Mouse (Mus musculus): ENCODE results near the gene Cxcr4. TPM values are rescaled to one million over a fixed set of nuclear protein-coding genes. Genes with fewer than 3 reads are reported as not detected.

The Cxcr4 gene
- polyA plus RNA-seq, 1 experiment from 2014 or later: 19.4 TPM

- 80% methylated on average over 2 of the region's 2 CpGs for WGBS
Observed at GRCm38 (mm10) chr1:128615459-128615806, 23.3 kb upstream of the Cxcr4 start.

DNA sequence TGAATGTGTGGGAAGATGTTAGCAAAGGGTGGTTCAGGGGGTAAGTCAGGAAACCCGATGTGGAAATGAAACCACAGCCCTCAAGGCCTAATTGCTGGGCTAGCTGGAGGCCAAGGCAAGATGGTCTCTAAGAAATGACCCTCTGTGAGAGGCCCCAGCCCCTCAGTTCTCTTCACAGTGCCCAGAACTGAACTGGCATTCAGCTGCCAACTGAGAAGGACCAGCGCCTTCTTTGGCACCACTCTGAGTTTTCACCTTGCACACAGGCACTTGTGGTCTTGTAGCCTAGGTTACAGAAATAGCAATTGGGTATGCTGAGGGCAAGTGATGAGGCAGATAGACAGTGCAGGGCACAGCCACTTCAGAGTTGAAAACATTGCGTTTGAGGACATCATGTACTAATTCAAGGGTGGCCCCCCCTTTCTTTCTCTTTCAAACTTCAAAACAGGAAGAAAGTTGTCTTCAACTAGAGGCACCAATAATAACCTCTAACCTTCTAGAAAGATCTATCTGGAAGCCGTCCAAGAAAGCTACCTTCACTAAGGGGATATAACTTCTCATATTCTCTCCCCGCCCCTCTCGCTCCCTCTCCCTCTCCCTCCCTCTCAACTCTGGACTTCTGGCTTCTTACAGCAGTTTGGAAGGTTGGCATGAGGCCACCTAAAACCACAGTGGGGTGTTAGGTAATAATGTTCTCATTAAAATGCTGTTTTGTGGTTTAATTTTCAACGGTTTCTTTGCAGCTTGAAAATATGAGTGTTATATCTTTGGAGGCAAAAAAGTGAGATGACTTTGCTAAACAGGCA, 22.8 kb upstream of the Cxcr4 start:
- Histone ChIP-seq H3K27me3 (no peaks in the 10 kb centered on the region), H3K9me3 (no peaks in the 10 kb centered on the region), H3K4me1 (no peaks in the 10 kb centered on the region), H3K4me2 (replicated peaks) (no peak overlapping the region), H3K27ac (replicated peaks) (no peak overlapping the region), H3K4me3 (no peak overlapping the region), H3K36me3 (no peaks in the 10 kb centered on the region), H3K9ac (replicated peaks) (no peak overlapping the region)
- 89% methylated on average over 7 of the region's 7 CpGs for WGBS
- no peak for ATAC-seq (ENCODE audit: low FRiP score, low read depth)

More at GRCm38 (mm10) chr1:128615459-128615806, 23.3 kb upstream of the Cxcr4 start:
- H3K36me3 ChIP-seq: no peaks in the 10 kb centered on the region
- ATAC-seq (ENCODE audit: low FRiP score, low read depth): no peak
- H3K4me3 ChIP-seq: no peak overlapping the region
- H3K9me3 ChIP-seq: no peaks in the 10 kb centered on the region
- H3K4me2 ChIP-seq (replicated peaks): no peak overlapping the region
- no peaks in the 10 kb centered on the region for H3K4me1 ChIP-seq
- no peak overlapping the region for H3K9ac ChIP-seq (replicated peaks)
- H3K27ac ChIP-seq (replicated peaks): no peak overlapping the region
- H3K27me3 ChIP-seq: no peaks in the 10 kb centered on the region

- whole genome bisulfite sequencing: 79% methylated on average over 6 of the region's 6 CpGs
Observed at GRCm38 (mm10) chr1:128608119-128608518, 16.0 kb upstream of the Cxcr4 start.

GRCm38 (mm10) chr1:128607423-128607822, 15.3 kb upstream of the Cxcr4 start:
- no peaks in the 10 kb centered on the region for H3K36me3 ChIP-seq
- H3K9ac ChIP-seq (replicated peaks): no peak overlapping the region
- WGBS: 74% methylated on average over 3 of the region's 3 CpGs
- H3K4me1 ChIP-seq: no peaks in the 10 kb centered on the region
- H3K4me3 ChIP-seq: no peak overlapping the region
- no peak for ATAC-seq (ENCODE audit: low FRiP score, low read depth)
- no peak overlapping the region for H3K4me2 ChIP-seq (replicated peaks)
- no peak overlapping the region for H3K27ac ChIP-seq (replicated peaks)
- no peaks in the 10 kb centered on the region for H3K9me3 ChIP-seq
- H3K27me3 ChIP-seq: no peaks in the 10 kb centered on the region

More at GRCm38 (mm10) chr1:128608119-128608518, 16.0 kb upstream of the Cxcr4 start:
- Histone ChIP-seq H3K4me1 (no peaks in the 10 kb centered on the region), H3K4me2 (replicated peaks) (no peak overlapping the region), H3K9ac (replicated peaks) (no peak overlapping the region), H3K27ac (replicated peaks) (no peak overlapping the region), H3K27me3 (no peaks in the 10 kb centered on the region), H3K4me3 (no peak overlapping the region), H3K36me3 (no peaks in the 10 kb centered on the region), H3K9me3 (no peaks in the 10 kb centered on the region)
- ATAC-seq (ENCODE audit: low FRiP score, low read depth): no peak

GRCm38 (mm10) chr1:128605794-128606193, 13.7 kb upstream of the Cxcr4 start:
- H3K4me1 ChIP-seq: peaks cover 2% of the 10 kb centered on the region; the same call in 1 of the 2 replicates
- no peaks in the 10 kb centered on the region for H3K9me3 ChIP-seq
- H3K27ac ChIP-seq (replicated peaks): no peak overlapping the region
- H3K9ac ChIP-seq (replicated peaks): no peak overlapping the region
- H3K4me3 ChIP-seq: no peak overlapping the region
- ATAC-seq (ENCODE audit: low FRiP score, low read depth): no peak
- H3K4me2 ChIP-seq (replicated peaks): no peak overlapping the region
- H3K27me3 ChIP-seq: no peaks in the 10 kb centered on the region
- no peaks in the 10 kb centered on the region for H3K36me3 ChIP-seq
- 92% methylated on average over 1 of the region's 1 CpGs for WGBS

DNA sequence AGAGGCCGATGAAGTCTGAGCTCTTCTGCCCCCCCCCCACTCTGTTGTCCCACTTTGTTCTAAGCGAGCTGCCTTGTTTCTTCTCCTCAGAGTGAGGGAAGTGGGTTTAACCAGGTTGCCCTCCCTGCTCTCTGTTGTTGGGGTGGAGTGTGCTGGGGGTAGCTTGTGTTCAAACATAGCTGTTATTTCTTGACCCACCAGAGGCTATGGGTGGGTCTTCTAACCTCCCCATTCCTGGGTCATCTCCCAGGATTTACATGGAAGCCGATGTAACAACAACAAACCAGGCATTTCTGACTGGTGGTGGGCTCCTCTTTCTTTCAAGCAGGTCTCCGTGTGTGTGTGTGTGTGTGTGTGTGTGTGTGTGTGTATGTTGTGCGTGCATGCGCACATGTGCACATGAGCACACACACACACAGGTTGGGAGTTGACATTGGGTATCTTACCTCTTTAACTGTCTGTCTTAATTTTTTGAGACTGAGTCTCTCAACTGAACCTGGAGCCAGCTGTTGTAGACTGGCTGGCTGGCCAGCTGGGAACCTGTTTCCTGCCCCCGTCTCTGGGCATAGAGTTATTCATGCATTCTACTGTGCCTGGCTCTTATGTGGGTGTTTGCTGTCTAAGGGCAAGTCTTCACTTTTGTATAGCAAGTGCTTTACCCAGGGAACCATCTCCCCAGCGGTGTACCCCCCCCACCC, 10.7 kb upstream of the Cxcr4 start:
- peaks cover 2% of the 10 kb centered on the region; the same call in 1 of the 2 replicates for H3K4me1 ChIP-seq
- no peak overlapping the region for H3K27ac ChIP-seq (replicated peaks)
- no peaks in the 10 kb centered on the region for H3K36me3 ChIP-seq
- H3K9ac ChIP-seq (replicated peaks): no peak overlapping the region
- no peak overlapping the region for H3K4me3 ChIP-seq
- 80% methylated on average over 8 of the region's 8 CpGs for WGBS
- no peak for ATAC-seq (ENCODE audit: low FRiP score, low read depth)
- H3K9me3 ChIP-seq: no peaks in the 10 kb centered on the region
- H3K27me3 ChIP-seq: no peaks in the 10 kb centered on the region
- no peak overlapping the region for H3K4me2 ChIP-seq (replicated peaks)

DNA sequence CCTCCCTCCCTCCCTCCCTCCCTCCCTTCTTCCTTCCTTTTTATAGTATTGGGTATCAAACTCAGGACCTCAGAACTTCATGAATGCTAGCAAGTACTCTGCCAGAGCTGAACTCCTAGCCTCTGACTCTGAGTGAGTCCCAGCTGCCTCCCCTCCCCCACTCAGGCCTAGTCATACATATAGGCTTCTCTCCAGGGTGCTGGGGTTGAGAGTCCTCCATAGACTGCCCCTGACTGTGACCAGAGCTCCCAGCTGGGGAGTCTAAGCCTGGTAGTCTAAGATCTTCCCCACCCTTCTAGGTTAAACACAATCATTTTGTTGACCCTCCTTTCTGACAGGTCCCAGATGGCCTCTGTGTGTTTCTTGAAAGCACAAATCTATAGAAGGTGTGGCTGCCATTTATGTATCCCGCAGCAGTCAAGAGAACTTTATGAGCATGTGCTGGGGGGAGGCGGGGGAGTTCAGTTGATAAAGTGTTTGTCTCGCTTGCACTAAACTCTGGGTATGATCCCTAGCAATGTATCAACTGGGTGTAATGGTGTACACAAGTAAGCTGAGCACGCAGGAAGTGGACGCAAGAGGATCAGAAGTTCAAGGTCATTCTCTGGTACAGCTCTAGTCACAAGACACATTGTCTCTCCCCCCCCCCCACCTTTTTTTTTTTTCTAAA, 10.1 kb upstream of the Cxcr4 start:
- Histone ChIP-seq H3K4me2 (replicated peaks) (no peak overlapping the region), H3K9me3 (no peaks in the 10 kb centered on the region), H3K27ac (replicated peaks) (no peak overlapping the region), H3K27me3 (no peaks in the 10 kb centered on the region), H3K36me3 (no peaks in the 10 kb centered on the region), H3K4me1 (peaks cover 2% of the 10 kb centered on the region; the same call in 1 of the 2 replicates), H3K4me3 (no peak overlapping the region), H3K9ac (replicated peaks) (no peak overlapping the region)
- no peak for ATAC-seq (ENCODE audit: low FRiP score, low read depth)
- 84% methylated on average over 5 of the region's 5 CpGs for WGBS

DNA sequence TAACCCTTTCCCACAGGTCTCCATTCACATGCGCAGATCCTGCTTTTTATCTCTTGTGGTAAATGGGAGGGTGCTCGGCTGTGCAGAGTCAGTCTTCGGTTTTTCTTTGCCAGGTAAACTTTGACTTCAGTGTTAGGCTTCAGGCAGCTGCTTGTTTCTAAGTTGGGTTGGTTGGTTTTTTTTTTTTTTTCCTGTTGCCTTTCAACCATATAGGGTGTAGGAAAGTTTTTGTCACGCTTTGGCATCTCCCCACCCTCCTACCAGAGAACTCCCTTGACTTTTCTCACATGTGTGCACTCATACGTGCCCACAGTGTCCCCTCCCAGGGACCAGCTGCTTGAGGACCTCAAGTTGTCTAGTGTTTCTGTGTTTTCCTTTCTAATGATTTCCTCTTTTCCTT, 9.2 kb upstream of the Cxcr4 start:
- no peak for ATAC-seq (ENCODE audit: low FRiP score, low read depth)
- Histone ChIP-seq H3K27ac (replicated peaks) (no peak overlapping the region), H3K4me2 (replicated peaks) (no peak overlapping the region), H3K36me3 (no peaks in the 10 kb centered on the region), H3K4me3 (no peak overlapping the region), H3K9ac (replicated peaks) (no peak overlapping the region), H3K4me1 (peaks cover 8% of the 10 kb centered on the region; the same call in 1 of the 2 replicates), H3K27me3 (no peaks in the 10 kb centered on the region), H3K9me3 (no peaks in the 10 kb centered on the region)
- 66% methylated on average over 5 of the region's 5 CpGs for WGBS

DNA sequence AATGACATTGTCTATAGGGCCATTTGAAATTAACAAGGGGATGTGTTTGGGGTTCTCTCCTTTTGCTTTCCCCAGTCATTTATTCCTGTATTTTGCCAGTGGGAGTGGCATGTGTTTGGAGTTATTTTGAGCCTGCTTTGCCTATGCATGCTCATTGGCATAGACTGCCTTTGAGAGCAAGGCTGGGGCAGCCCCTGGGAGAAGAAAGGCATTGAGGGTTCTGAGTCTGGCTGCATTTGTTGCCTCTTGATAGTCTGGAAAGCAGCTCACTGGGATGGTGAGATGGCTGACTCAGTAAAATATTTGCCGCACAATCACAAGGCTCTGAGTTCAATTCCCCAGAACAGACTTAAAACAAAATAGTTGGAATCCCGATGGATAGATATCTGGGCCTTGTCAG, 8.5 kb upstream of the Cxcr4 start:
- Histone ChIP-seq H3K4me2 (replicated peaks) (no peak overlapping the region), H3K27me3 (no peaks in the 10 kb centered on the region), H3K9me3 (no peaks in the 10 kb centered on the region), H3K9ac (replicated peaks) (no peak overlapping the region), H3K27ac (replicated peaks) (no peak overlapping the region), H3K4me1 (peaks cover 14% of the 10 kb centered on the region), H3K4me3 (no peak overlapping the region), H3K36me3 (no peaks in the 10 kb centered on the region)
- no peak for ATAC-seq (ENCODE audit: low FRiP score, low read depth)
- WGBS: 96% methylated on average over 2 of the region's 2 CpGs

DNA sequence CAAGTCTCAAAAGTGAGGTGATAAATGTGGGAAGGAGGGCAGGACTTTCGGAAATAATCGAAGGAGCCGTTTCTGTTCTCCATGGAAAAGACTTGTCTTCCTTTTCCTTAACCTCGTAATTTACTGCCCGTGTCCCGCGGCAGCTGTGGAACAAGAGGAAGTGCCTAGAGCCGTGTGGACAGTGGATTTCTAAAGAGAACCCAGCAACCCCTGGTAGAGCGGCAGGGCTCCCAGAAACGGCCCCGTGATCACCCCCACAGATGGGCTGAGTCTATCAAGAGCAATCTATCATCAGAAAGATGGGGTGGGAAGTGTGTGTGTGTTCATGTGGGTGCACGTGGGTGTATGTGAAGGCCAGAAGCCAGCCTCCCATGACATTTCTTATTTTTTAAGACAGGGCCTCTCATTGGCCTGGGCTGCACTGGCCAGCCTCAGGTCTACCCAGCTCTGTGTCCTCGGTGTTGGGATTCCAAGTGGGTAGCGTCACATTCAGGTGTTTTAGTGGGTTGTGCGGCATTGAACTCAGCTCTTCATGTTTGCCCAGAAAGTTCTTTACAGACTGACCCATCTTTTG, 5.2 kb upstream of the Cxcr4 start:
- Histone ChIP-seq H3K4me2 (replicated peaks) (no peak overlapping the region), H3K27ac (replicated peaks) (no peak overlapping the region), H3K9me3 (no peaks in the 10 kb centered on the region), H3K4me1 (peaks cover 46% of the 10 kb centered on the region), H3K4me3 (no peak overlapping the region), H3K36me3 (no peaks in the 10 kb centered on the region), H3K27me3 (no peaks in the 10 kb centered on the region), H3K9ac (replicated peaks) (no peak overlapping the region)
- ATAC-seq (ENCODE audit: low FRiP score, low read depth): no peak
- 81% methylated on average over 15 of the region's 15 CpGs for WGBS

DNA sequence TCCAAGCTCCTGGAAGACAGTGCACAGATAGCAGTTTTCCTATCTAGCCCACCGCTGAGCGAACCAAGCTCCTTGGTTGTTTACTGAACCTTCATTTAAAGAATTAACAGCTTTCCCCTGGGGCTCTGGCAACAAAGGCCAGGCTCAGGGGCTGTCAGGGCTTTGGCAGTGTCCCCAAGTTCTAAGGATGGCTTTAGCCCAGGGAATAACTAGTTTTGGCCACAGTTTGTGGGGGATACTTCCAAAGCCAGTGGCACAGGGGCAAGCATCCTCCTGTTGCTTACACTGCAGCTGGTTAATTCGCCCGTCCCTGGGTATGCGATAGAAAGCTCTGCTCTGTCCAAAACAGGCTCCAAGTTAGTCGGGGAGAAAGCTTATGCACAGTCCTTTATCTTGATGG, 3.4 kb upstream of the Cxcr4 start:
- peak overlapping the region; percentile 88; the same call in 1 of the 2 replicates for H3K27ac ChIP-seq (replicated peaks)
- H3K9ac ChIP-seq (replicated peaks): no peak overlapping the region
- 0 out of 2 replicates have a peak overlapping the region, but pooled peaks have one; percentile 74 for H3K4me2 ChIP-seq (replicated peaks)
- no peaks in the 10 kb centered on the region for H3K27me3 ChIP-seq
- no peaks in the 10 kb centered on the region for H3K36me3 ChIP-seq
- H3K9me3 ChIP-seq: no peaks in the 10 kb centered on the region
- H3K4me1 ChIP-seq: peaks cover 46% of the 10 kb centered on the region
- no peak overlapping the region for H3K4me3 ChIP-seq
- 9% methylated on average over 6 of the region's 6 CpGs for WGBS
- ATAC-seq (ENCODE audit: low FRiP score, low read depth): no peak

- H3K4me3 ChIP-seq: no peak overlapping the region
Observed at GRCm38 (mm10) chr1:128595105-128595420, 3.0 kb upstream of the Cxcr4 start.

More at GRCm38 (mm10) chr1:128595105-128595420, 3.0 kb upstream of the Cxcr4 start:
- Histone ChIP-seq H3K9me3 (no peaks in the 10 kb centered on the region), H3K27me3 (no peaks in the 10 kb centered on the region), H3K36me3 (no peaks in the 10 kb centered on the region), H3K27ac (replicated peaks) (peak overlapping the region; percentile 88), H3K9ac (replicated peaks) (no peak overlapping the region), H3K4me1 (peaks cover 46% of the 10 kb centered on the region), H3K4me2 (replicated peaks) (peak overlapping the region; percentile 74)
- ATAC-seq (ENCODE audit: low FRiP score, low read depth): no peak
- WGBS: 21% methylated on average over 3 of the region's 3 CpGs

Measured in midbrain, embryonic 12.5 days (tissue).